Mouse (Mus musculus) embryonic facial prominence, embryonic 10.5 days (tissue): ENCODE measurements at regions not wholly inside any gene's neighbourhood (a gene's known extent, or its start where the extent isn't known, plus 50 kb on each side); places are given as distances from the start of the nearest gene placed in this dataset.
"Not testable (repeated sequence)": the region's sequence is repeated elsewhere in the genome, so short reads cannot be mapped to it uniquely, and the experiment has no call there.

Source experiments
- DNase-seq: peaks from one replicate; pipeline ENCODE4 v3.0.0-alpha.2; 2017; ENCODE audit warnings: low spot score
- H3K27ac ChIP-seq: fragments of 300-500 bp; sonication (generic); replicated peaks from 2 replicates; pipeline ENCODE4 v1.5.1; 2016; ENCODE audit warnings: mild to moderate bottlenecking
- H3K27me3 ChIP-seq: fragments of 300-500 bp; sonication (generic); replicated peaks from 2 replicates; pipeline ENCODE4 v1.6.1; 2016; ENCODE audit warnings: low read depth, mild to moderate bottlenecking; ENCODE audit not compliant: poor library complexity, severe bottlenecking
- H3K36me3 ChIP-seq: fragments of 300-500 bp; sonication (generic); replicated peaks from 2 replicates; pipeline ENCODE4 v1.6.1; 2016; ENCODE audit warnings: mild to moderate bottlenecking, moderate library complexity
- H3K4me1 ChIP-seq: fragments of 300-500 bp; sonication (generic); 2 replicates; pipeline ENCODE4 v1.6.1; 2016
- H3K4me3 ChIP-seq: fragments of 300-500 bp; sonication (generic); 2 replicates; pipeline ENCODE4 v1.5.1; 2016; ENCODE audit warnings: mild to moderate bottlenecking, moderate library complexity
- H3K9me3 ChIP-seq: fragments of 300-500 bp; sonication (generic); 2 replicates; pipeline ENCODE4 v1.6.1; 2016; ENCODE audit warnings: mild to moderate bottlenecking
- WGBS: fragments of 180-500 bp; shearing (Covaris S2); methylation state at CpG from one replicate; pipeline ENCODE4 v1.1.7; 2016; 5-methylcytosine and 5-hydroxymethylcytosine counted together

DNA sequence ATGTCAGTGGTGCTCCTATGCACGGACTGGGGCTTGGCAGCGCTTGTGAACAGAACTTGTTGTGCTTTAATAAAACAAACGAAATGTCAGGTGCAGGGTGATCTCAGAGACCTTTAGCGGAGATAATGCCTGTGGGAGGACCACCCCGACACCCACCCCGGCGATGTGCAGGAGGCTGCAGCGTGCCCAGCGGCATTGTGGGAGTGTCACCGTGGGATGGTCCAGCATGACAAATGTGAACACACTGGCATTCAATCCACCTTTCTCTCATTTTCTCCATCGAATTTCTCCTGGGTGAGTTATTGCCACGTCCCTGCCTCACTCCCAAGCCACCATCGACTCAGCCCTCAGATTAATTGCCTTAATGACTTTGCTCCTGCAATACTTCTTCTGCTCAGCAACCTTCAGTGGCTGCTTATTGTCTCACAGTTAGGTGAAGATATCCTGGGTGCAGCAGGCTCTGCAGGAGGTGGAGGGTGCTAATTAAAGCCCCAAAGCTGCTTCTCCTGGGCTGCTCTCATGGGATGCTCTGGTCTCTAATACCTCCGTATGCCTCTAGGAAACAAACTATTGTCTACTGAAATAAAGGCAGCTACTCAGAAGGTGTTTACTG is 310.5 kb downstream of the Eipr1 start:
- Histone ChIP-seq H3K9me3 (no peaks in the 10 kb centered on the region), H3K27ac (no peak overlapping the region), H3K27me3 (0 out of 2 replicates have a peak, but pooled peaks cover 6% of the 10 kb centered on the region), H3K36me3 (no peaks in the 10 kb centered on the region), H3K4me1 (peaks cover under 1% of the 10 kb centered on the region; the same call in 1 of the 2 replicates), H3K4me3 (no peak overlapping the region)
- DNase-seq = no peak
- WGBS = 75% methylated on average over 14 of the region's 14 CpGs

DNA sequence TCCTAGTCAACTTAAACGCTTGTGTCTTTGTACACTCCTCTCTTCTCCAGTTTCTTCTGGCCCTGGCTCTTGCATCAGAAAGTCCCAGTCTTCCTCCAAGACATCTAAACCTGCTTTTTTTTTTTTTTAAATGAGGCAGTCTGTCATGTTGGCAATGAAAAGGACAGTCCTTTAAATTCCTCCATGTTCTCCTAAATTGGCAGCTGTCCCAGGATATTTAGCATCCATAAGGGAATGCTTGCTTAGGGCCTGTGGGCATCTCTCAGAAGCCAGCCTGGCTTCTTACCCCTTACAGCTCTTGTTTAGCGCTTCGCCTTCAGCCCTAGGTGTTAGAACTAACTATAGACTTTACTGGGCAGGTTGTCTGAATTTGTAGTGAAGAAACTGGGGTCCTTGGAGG is 311.2 kb downstream of the Eipr1 start:
- DNase-seq = no peak
- Histone ChIP-seq H3K4me3 (no peak overlapping the region), H3K27ac (no peak overlapping the region), H3K9me3 (no peaks in the 10 kb centered on the region), H3K36me3 (no peaks in the 10 kb centered on the region), H3K27me3 (0 out of 2 replicates have a peak, but pooled peaks cover 6% of the 10 kb centered on the region), H3K4me1 (no peaks in the 10 kb centered on the region)
- 88% methylated on average over 3 of the region's 3 CpGs for WGBS

DNA sequence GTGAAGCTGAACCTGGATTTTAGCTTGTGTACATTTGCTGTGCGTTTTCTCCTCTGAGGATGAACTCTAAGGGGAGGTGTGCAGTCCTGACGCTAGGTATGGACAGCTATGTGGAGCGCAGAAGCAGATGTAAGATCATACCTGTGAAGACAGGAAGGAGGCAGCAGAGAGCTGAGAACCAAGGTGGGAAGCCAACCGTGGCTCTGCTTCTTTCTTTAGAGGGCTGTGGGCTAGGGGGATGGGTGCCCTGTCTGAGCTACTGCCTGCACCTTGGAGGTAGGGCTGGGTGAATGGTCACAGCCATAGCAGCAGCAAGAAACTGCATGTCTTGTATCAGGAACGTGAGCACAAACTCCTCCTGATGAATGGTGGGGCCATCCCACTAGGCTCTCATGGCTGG is 316.6 kb downstream of the Eipr1 start:
- Histone ChIP-seq H3K9me3 (no peaks in the 10 kb centered on the region), H3K27ac (no peak overlapping the region), H3K4me3 (no peak overlapping the region), H3K27me3 (0 out of 2 replicates have a peak, but pooled peaks cover 6% of the 10 kb centered on the region), H3K36me3 (no peaks in the 10 kb centered on the region), H3K4me1 (no peaks in the 10 kb centered on the region)
- peak; percentile 39 for DNase-seq
- WGBS = 24% methylated on average over 5 of the region's 5 CpGs

DNA sequence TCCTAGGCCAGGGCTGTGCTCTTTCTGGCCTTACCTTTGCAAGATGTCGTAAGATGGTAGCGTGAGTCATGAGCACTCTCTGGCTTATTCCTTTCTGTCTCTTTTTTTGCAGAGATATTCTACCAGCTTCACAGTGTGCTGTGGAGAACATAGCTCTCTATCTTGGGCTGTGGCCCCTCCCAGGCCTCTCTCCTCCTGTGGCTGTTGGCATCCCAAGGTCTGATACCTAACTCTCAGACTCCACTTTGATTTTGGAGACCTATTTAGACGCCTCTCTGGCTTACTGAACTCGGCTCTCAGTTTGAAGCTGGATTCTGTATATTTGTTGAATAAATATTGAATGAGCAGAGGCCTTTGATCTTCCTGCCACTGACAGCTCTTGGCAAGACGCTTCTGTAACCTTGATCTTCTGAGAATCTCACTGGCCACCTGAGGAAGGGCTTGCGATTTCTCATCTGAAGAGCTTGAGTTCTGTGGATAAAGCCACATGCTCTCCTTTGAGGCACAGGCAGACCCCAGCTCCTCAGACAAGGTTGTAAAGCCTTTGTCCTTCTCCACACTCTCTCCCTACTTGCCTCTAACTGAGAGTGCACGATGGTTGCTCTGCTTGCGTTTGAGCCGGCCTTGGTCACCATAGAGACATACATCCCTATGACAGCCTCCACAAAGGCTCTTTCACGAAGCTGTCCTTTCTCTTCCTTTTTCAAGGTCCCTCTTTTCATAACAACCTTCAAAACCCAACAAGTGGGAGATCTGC is 323.7 kb downstream of the Eipr1 start:
- Histone ChIP-seq H3K4me1 (0 out of 2 replicates have a peak, but pooled peaks cover 3% of the 10 kb centered on the region), H3K4me3 (no peak overlapping the region), H3K27me3 (no peaks in the 10 kb centered on the region), H3K27ac (no peak overlapping the region), H3K36me3 (no peaks in the 10 kb centered on the region), H3K9me3 (no peaks in the 10 kb centered on the region)
- no peak for DNase-seq
- WGBS = 80% methylated on average over 10 of the region's 10 CpGs

DNA sequence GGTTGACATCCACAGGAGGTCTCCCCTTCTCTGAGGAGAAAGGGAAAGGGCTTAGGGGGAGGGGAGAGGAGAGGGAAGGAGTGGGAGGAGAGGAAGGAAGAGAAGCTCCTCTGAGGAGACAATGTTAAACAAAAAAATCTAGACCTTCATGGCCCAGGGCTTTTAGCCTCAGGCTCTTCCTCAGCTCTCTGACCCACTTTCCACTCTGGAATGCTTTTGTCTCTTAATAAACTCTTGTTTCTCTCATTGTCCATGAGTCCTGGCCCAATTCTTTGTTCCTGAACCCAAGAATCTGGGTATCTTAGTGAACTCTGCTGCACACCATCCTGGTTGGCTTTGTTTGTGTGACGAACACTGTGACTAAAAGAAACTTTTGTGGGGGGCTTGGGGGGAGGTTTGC is 325.0 kb downstream of the Eipr1 start:
- WGBS = 50% methylated on average over 1 of the region's 1 CpGs
- 0 out of 2 replicates have a peak, but pooled peaks cover 3% of the 10 kb centered on the region for H3K4me1 ChIP-seq
- H3K27ac ChIP-seq = no peak overlapping the region
- H3K27me3 ChIP-seq = no peaks in the 10 kb centered on the region
- no peak for DNase-seq
- H3K9me3 ChIP-seq = no peaks in the 10 kb centered on the region
- no peaks in the 10 kb centered on the region for H3K36me3 ChIP-seq
- H3K4me3 ChIP-seq = no peak overlapping the region

DNA sequence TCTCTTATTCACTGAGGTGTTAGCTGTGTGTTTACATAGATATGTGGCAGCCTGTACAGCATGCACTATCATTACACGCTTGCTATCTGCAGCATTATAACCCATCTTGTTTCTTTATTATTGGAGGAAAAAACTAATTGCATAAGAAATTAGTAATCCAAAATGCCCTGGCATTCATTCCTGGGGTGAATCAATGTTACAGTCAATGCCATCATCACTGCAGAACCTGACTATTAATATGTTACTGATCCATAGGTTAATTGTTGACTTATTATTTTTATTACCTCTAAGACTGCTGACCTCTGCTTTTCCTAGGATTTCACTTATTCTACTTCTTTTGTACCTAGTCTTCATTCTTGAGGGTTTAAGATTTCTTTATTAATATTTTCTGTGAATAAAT is 327.4 kb downstream of the Eipr1 start:
- no peaks in the 10 kb centered on the region for H3K9me3 ChIP-seq
- WGBS = 91% methylated on average over 1 of the region's 1 CpGs
- no peaks in the 10 kb centered on the region for H3K27me3 ChIP-seq
- no peak overlapping the region for H3K4me3 ChIP-seq
- H3K36me3 ChIP-seq = no peaks in the 10 kb centered on the region
- H3K4me1 ChIP-seq = peaks cover 12% of the 10 kb centered on the region
- DNase-seq = no peak
- no peak overlapping the region for H3K27ac ChIP-seq

DNA sequence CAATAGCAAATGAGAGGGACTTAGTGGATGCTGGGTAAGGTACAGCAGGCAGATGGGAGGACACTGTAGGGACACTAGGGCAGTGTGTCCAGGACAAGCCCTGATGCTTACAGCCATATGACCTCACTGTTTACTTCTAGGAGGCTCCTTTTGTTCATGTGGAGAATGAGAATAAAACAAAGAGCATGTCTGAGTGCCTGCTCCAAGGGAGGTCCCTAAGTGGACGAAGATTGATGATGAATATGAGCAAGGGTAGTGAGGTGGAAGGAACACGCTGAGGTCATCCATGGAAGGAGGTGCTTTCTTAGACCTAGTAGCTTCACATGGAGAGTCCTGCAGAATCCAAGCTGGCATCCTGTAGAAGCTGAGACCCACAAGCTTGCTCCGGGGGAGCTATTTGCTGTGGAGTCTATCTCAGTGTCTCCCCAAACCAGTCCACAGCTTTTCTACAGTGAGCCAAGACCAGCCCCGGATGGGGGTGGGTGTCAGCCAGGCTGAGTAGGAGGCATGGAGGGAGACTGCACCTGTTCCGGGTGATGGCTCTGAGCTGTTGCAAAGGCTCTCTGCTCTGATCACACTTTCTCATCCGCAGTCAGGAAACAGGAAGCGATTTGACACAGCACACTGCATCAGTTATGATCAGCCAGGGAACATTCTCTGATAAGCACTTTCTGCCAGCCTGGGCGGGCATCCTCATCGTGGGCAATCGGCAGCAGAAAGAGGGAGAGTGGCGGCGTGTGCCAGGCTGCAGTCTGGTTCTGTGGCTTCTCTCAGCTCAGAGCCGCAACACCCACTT is 332.0 kb downstream of the Eipr1 start:
- Histone ChIP-seq H3K4me1 (peaks cover 12% of the 10 kb centered on the region), H3K27me3 (no peaks in the 10 kb centered on the region)
- 79% methylated on average over 13 of the region's 13 CpGs for WGBS

DNA sequence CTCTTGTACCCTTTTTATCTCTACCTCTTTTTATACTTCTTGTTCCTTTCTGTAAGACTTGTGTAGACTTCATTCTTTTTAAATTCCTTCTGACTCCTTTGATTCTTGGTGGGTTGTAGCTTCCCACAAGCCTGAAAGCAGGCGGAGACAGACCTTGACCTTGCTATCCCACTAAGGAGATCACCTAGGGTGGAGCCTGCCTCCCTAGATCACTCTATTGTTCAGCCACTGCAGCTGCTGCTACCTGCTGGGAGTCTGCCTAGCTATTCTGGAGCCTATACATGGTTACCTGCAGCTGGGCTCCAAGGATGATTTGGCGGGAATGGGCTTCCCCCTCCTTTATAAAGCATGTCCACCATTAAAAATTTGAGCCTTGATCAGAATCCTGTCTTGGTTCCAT is 335.6 kb downstream of the Eipr1 start:
- H3K4me1 ChIP-seq = peaks cover 27% of the 10 kb centered on the region
- not testable (repeated sequence) for H3K27ac ChIP-seq, H3K36me3 ChIP-seq, DNase-seq, H3K4me3 ChIP-seq, H3K27me3 ChIP-seq, H3K9me3 ChIP-seq
- WGBS = 47% methylated on average over 2 of the region's 2 CpGs

More for the DNA sequence above, 332.0 kb downstream of the Eipr1 start:
- Histone ChIP-seq H3K27ac (no peak overlapping the region), H3K36me3 (no peaks in the 10 kb centered on the region), H3K9me3 (no peaks in the 10 kb centered on the region), H3K4me3 (no peak overlapping the region)
- no peak for DNase-seq

DNA sequence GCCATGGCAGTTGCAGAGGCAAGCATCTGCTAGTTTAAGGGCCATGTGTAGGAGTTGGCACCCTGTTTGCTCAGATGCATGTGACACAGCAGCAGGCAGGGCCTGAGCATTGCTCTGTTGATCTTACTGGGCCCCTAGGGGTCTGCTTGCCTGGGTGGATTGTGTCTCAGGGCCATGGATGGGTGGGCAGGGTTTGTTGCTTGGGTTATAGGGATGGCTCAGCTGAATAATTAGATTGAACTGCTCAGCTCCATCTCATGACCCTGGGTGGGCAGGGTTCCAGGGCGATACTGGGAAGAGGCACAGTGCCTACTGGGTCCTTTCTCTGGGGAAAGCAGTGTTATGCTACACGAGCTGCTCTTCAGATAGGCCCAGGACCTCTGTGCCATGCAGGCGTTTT is 338.0 kb downstream of the Eipr1 start:
- Histone ChIP-seq H3K9me3 (no peaks in the 10 kb centered on the region), H3K27ac (peak overlapping the region; percentile 49; the same call in 1 of the 2 replicates), H3K36me3 (no peaks in the 10 kb centered on the region), H3K4me3 (no peak overlapping the region), H3K27me3 (no peaks in the 10 kb centered on the region), H3K4me1 (peaks cover 14% of the 10 kb centered on the region; the same call in 1 of the 2 replicates)
- no peak for DNase-seq
- 74% methylated on average over 3 of the region's 3 CpGs for whole genome bisulfite sequencing

DNA sequence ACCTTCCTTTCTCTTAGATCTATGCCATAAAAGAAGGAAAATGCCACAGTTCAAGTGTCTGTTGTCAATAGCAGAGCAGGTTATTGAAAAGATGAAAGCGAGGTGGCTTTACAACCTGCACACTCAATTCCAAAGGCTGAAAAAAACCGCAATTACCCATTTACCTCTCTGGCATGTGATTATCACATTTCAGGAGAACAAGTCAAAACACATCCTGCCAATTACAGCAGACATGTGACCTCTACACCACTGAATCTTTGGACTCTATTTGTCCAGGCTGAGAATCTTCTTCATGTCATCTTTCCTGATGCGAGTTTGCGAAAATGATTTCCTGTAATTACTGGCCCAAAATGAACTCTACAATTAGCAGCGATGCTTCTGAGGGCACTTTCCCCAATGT is 338.8 kb downstream of the Eipr1 start:
- Histone ChIP-seq H3K4me3 (no peak overlapping the region), H3K9me3 (no peaks in the 10 kb centered on the region), H3K27me3 (no peaks in the 10 kb centered on the region), H3K4me1 (peaks cover 21% of the 10 kb centered on the region), H3K27ac (no peak overlapping the region), H3K36me3 (no peaks in the 10 kb centered on the region)
- 60% methylated on average over 5 of the region's 5 CpGs for WGBS
- DNase-seq = no peak

DNA sequence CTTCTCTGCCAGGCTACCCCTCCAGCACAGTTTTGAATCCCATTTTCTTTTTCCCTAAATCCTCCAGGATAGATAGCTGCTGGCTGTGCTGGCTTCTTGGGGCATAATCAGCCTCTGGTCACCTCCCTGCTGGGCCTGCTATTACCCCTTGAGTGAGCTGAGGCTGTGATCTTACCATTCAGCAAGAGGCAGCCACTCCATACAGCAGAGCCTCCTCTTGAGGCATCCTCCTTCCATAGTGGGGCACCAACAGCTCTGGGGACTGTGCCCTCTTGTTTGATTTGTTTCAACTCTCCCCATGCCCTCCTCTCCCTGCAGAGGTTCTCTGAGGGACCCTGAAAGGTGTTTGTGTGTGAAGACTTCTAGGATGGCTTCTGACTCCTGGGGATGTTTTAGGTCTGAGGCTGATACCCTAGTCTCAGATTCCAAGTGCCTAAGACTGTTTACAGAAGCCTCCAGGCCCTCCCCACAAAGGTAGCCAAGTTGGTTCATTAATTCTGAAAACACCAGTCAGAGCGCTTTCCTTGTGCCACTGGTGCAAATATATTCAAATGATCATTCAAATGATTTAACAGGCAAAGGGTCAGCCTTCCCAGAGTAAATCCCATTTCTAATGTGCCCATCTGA is 343.9 kb downstream of the Eipr1 start:
- H3K27me3 ChIP-seq = 0 out of 2 replicates have a peak, but pooled peaks cover 7% of the 10 kb centered on the region
- WGBS = 24% methylated on average over 1 of the region's 1 CpGs
- H3K36me3 ChIP-seq = no peaks in the 10 kb centered on the region
- H3K27ac ChIP-seq = peak overlapping the region; percentile 54; the same call in 1 of the 2 replicates
- no peaks in the 10 kb centered on the region for H3K9me3 ChIP-seq
- peak overlapping the region; percentile 19; the same call in 1 of the 2 replicates for H3K4me3 ChIP-seq
- DNase-seq = no peak
- H3K4me1 ChIP-seq = peaks cover 26% of the 10 kb centered on the region
